Mouse (Mus musculus) megakaryocyte, embryonic 14.5 days (primary cell): ENCODE results near the gene Prex1. TPM values are rescaled to one million over a fixed set of nuclear protein-coding genes. Genes with fewer than 3 reads are reported as not detected.

Experiments used
- H3K27me3 ChIP-seq: replicated peaks from 2 replicates; pipeline ENCODE3; 2012; ENCODE audit warnings: inconsistent platforms
- H3K36me3 ChIP-seq: replicated peaks from 2 replicates; pipeline ENCODE3; 2012; ENCODE audit warnings: low read length, inconsistent platforms, mixed read lengths
- H3K4me1 ChIP-seq: 2 replicates; pipeline ENCODE4 v1.6.1; 2012; ENCODE audit warnings: inconsistent platforms
- H3K4me3 ChIP-seq: replicated peaks from 2 replicates; pipeline ENCODE3; 2012; ENCODE audit warnings: moderate library complexity, mild to moderate bottlenecking, inconsistent platforms
- H3K9me3 ChIP-seq: 2 replicates; pipeline ENCODE4 v1.6.1; 2012; ENCODE audit warnings: inconsistent platforms
- FLI1 ChIP-seq: IDR thresholded peaks from 2 replicates; pipeline ENCODE4 v1.6.1; 2012; ENCODE audit warnings: low read length, inconsistent platforms, mixed read lengths
- GATA1 ChIP-seq: IDR thresholded peaks from 3 replicates; pipeline ENCODE4 v1.6.1; 2012; ENCODE audit warnings: mixed read lengths, low read length, inconsistent platforms, borderline replicate concordance
- polyA plus RNA-seq: library from polyadenylated mRNA; stranded (reverse); fragments of >175 nt; gene quantifications from 2 replicates; pipeline ENCODE4 v1.2.3, GENCODE M21; 2012; ENCODE audit warnings: low replicate concordance; ENCODE audit not compliant: insufficient read depth

The Prex1 gene
- polyA plus RNA-seq, 1 experiment: 14.4 TPM

GRCm38 (mm10) chr2:166665244-166665922 lies 48.2 kb downstream of the Prex1 start:
- TF ChIP-seq GATA1 (no peak), FLI1 (no peak)
- H3K27me3 ChIP-seq: peaks cover 92% of the 10 kb centered on the region
- H3K4me1 ChIP-seq: peaks cover 74% of the 10 kb centered on the region
- H3K4me3 ChIP-seq: peak overlapping the region; percentile 0
- no peaks in the 10 kb centered on the region for H3K36me3 ChIP-seq
- no peaks in the 10 kb centered on the region for H3K9me3 ChIP-seq

GRCm38 (mm10) chr2:166664506-166664905 lies 49.1 kb downstream of the Prex1 start:
- Histone ChIP-seq H3K27me3 (peaks cover 93% of the 10 kb centered on the region), H3K9me3 (no peaks in the 10 kb centered on the region), H3K36me3 (no peaks in the 10 kb centered on the region), H3K4me3 (no peak overlapping the region), H3K4me1 (peaks cover 66% of the 10 kb centered on the region)
- no peak for TF ChIP-seq FLI1

DNA sequence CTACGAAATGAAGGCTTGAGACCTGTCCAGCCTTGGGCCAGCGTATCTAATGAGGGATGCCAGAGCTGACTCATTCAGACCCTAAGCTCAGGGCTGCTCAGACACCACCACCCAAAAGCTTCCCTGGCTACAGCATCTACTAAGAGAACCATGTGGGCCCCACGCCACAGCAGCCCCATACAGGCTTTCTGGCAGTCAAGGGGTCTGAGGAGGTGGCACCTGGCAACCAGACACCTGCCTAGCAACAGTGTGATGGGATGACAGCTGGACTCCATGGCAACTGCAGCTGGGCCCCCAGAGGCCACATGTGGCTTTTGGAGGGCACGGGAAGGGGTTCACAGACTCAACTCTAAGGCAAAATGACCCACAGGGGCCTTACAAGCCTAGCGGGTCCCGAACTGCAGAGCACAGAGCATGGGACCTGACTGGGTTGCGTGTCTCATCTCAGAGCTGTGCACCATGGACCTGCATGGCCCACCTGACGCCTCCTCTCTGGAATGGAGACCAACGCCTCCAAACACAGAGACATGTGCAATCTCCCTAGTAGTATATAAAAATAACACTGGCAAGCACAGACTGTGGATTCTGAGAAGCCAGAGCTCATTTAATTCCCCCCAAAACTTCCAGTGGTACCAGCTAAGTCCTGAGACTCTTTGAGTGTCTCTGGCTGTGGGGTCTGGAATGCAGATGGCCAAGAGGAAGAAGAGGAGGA lies 50.2 kb downstream of the Prex1 start:
- Histone ChIP-seq H3K27me3 (peaks cover 92% of the 10 kb centered on the region), H3K36me3 (no peaks in the 10 kb centered on the region), H3K4me3 (no peak overlapping the region), H3K4me1 (peaks cover 69% of the 10 kb centered on the region), H3K9me3 (no peaks in the 10 kb centered on the region)
- TF ChIP-seq FLI1: no peak

GRCm38 (mm10) chr2:166662595-166663160 lies 51.0 kb downstream of the Prex1 start:
- Histone ChIP-seq H3K4me1 (peaks cover 71% of the 10 kb centered on the region), H3K27me3 (peaks cover 92% of the 10 kb centered on the region), H3K9me3 (no peaks in the 10 kb centered on the region), H3K4me3 (no peak overlapping the region), H3K36me3 (no peaks in the 10 kb centered on the region)
- TF ChIP-seq FLI1 (no peak), GATA1 (no peak)

DNA sequence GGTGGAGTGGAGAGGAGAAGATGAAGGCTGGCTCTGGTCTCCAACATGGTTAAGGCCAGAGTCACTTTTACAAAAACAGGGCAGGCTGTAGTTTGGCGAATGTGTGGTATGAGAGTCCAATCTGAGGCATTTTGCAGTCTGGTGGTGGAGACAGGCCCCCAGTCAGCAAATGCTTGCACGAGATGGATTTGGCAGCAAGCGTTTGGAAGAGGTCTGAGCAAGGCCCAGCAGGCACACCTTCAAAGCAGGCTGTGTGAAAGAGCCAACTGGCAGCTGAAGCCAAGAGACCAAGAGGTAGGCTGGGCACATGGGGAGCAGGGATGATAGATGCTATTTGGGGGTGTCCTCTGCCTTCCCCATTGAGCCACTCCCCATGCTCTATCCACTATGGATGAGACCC lies 51.7 kb downstream of the Prex1 start:
- Histone ChIP-seq H3K9me3 (no peaks in the 10 kb centered on the region), H3K27me3 (peaks cover 92% of the 10 kb centered on the region), H3K4me1 (peaks cover 71% of the 10 kb centered on the region), H3K4me3 (no peak overlapping the region), H3K36me3 (no peaks in the 10 kb centered on the region)
- TF ChIP-seq GATA1: no peak
- no peak for TF ChIP-seq FLI1

GRCm38 (mm10) chr2:166661498-166661897 lies 52.1 kb downstream of the Prex1 start:
- TF ChIP-seq GATA1: no peak
- TF ChIP-seq FLI1: no peak
- Histone ChIP-seq H3K4me3 (no peak overlapping the region), H3K9me3 (no peaks in the 10 kb centered on the region), H3K27me3 (peaks cover 91% of the 10 kb centered on the region), H3K36me3 (no peaks in the 10 kb centered on the region), H3K4me1 (peaks cover 72% of the 10 kb centered on the region)

DNA sequence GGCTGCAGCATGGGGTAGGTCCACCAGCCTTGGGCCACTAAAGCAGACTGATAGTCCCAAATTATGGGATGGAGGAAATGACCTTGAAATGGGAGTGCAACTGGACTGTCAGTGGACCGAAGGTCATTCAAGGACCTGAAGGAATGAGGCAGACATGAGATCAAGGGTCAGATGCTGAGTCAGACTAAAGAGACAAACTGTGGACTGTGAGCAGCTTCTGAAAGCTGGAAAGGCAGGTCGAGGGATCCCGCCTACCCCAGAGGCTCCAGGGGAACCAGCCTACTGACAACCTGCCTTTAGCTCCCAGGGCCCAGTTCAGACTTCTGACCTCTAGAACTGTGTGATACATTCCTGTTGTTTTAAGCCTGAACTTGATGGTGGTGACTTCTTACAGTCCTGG lies 55.3 kb downstream of the Prex1 start:
- Histone ChIP-seq H3K36me3 (no peaks in the 10 kb centered on the region), H3K4me1 (peaks cover 58% of the 10 kb centered on the region), H3K9me3 (no peaks in the 10 kb centered on the region), H3K27me3 (peaks cover 96% of the 10 kb centered on the region), H3K4me3 (no peak overlapping the region)
- TF ChIP-seq GATA1: no peak
- TF ChIP-seq FLI1: no peak

GRCm38 (mm10) chr2:166657451-166658011 lies 56.1 kb downstream of the Prex1 start:
- peak overlapping the region; percentile 21 for H3K4me3 ChIP-seq
- H3K27me3 ChIP-seq: peaks cover 94% of the 10 kb centered on the region
- H3K36me3 ChIP-seq: no peaks in the 10 kb centered on the region
- H3K4me1 ChIP-seq: peaks cover 50% of the 10 kb centered on the region
- H3K9me3 ChIP-seq: no peaks in the 10 kb centered on the region
- TF ChIP-seq FLI1: no peak
- no peak for TF ChIP-seq GATA1

GRCm38 (mm10) chr2:166656630-166657029 lies 57.0 kb downstream of the Prex1 start:
- TF ChIP-seq GATA1 (no peak), FLI1 (no peak)
- H3K4me3 ChIP-seq: peak overlapping the region; percentile 8
- H3K4me1 ChIP-seq: peaks cover 51% of the 10 kb centered on the region
- no peaks in the 10 kb centered on the region for H3K9me3 ChIP-seq
- H3K27me3 ChIP-seq: peaks cover 93% of the 10 kb centered on the region
- H3K36me3 ChIP-seq: no peaks in the 10 kb centered on the region

DNA sequence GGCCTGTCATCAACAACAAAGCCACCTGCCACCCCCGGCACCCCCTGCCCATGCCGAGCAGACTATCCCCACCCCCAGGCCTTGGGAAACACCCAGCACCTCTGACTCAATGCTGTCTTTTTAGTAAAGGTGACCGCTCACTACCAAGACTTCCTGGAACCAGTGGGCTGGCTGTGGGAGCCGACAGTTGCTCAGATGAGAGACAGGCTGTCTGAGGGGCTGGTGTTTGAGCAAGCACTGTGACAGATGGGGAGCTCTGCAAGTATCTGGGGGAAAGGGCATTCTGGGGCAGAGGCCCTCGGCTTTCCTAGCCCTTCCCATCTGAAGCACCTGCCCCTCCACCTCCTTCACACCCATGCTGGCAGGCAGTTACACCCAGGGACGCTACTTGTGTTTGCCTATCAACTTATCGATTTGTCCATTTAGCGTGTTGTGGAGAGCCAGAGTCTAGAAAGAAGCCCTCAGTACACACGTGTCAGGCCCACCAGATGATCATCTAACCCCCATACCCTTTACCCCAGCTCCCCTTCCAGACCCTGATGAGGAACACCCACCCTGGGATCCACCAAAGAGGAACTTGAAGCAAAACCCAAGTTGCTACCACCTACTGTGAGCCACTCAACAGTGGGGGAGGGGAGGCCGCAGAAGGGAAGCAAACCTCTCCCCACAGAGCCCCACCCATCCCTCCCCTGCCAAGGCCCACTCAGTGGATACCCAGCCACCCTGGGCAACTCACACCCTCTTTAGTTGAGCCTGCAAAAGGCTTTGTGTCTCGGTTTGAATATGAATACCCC lies 57.7 kb downstream of the Prex1 start:
- Histone ChIP-seq H3K9me3 (no peaks in the 10 kb centered on the region), H3K4me3 (no peak overlapping the region), H3K36me3 (no peaks in the 10 kb centered on the region), H3K4me1 (peaks cover 58% of the 10 kb centered on the region), H3K27me3 (peaks cover 95% of the 10 kb centered on the region)
- TF ChIP-seq FLI1 (no peak), GATA1 (no peak)
